Mouse (Mus musculus) embryonic facial prominence, embryonic 14.5 days (tissue): ENCODE results near the gene Lrrc75b. TPM values are rescaled to one million over a fixed set of nuclear protein-coding genes. Genes with fewer than 3 reads are reported as not detected.

ENCODE experiments used
- ATAC-seq: fragments of 200-750 bp; cut with Nextera tagmentation; 2 replicates; pipeline ENCODE4 v1.8.0; 2017; ENCODE audit warnings: low read depth, moderate number of reproducible peaks, moderate TSS enrichment
- DNase-seq: peaks from one replicate; pipeline ENCODE4 v3.0.0-alpha.2; 2015; ENCODE audit warnings: low spot score
- H3K27ac ChIP-seq: fragments of 300-500 bp; sonication (generic); replicated peaks from 2 replicates; pipeline ENCODE4 v1.5.1; 2014; ENCODE audit warnings: low read depth, mild to moderate bottlenecking, low read length, moderate library complexity
- H3K27me3 ChIP-seq: fragments of 300-500 bp; sonication (generic); replicated peaks from 2 replicates; pipeline ENCODE4 v1.6.1; 2014; ENCODE audit warnings: low read length; ENCODE audit not compliant: control insufficient read depth, insufficient read depth
- H3K36me3 ChIP-seq: fragments of 300-500 bp; sonication (generic); 2 replicates; pipeline ENCODE4 v1.6.1; 2014; ENCODE audit warnings: low read length, mixed read lengths; ENCODE audit not compliant: control insufficient read depth, insufficient read depth
- H3K4me1 ChIP-seq: fragments of 300-500 bp; sonication (generic); 2 replicates; pipeline ENCODE4 v1.6.1; 2014; ENCODE audit warnings: antibody characterized with exemption, low read length; ENCODE audit not compliant: control insufficient read depth, insufficient read depth
- H3K4me2 ChIP-seq: fragments of 300-500 bp; sonication (generic); 2 replicates; pipeline ENCODE4 v1.6.1; 2014; ENCODE audit warnings: low read depth, mild to moderate bottlenecking, low read length, moderate library complexity, mixed read lengths
- H3K4me3 ChIP-seq: fragments of 300-500 bp; sonication (generic); 2 replicates; pipeline ENCODE4 v1.5.1; 2014; ENCODE audit warnings: low read depth, mild to moderate bottlenecking, low read length
- H3K9ac ChIP-seq: fragments of 300-500 bp; sonication (generic); 2 replicates; pipeline ENCODE4 v1.6.1; 2014; ENCODE audit warnings: low read depth, mild to moderate bottlenecking, low read length, moderate library complexity, mixed read lengths
- H3K9me3 ChIP-seq: fragments of 300-500 bp; sonication (generic); 2 replicates; pipeline ENCODE4 v1.6.1; 2016; ENCODE audit warnings: low read length; ENCODE audit not compliant: control insufficient read depth
- WGBS: fragments of 180-500 bp; shearing (Covaris S2); extraction: QIAGEN DNeasy Blood & Tissue Kit; methylation state at CpG from one replicate; pipeline ENCODE4 v1.1.7; 2014; 5-methylcytosine and 5-hydroxymethylcytosine counted together
- polyA plus RNA-seq: library from polyadenylated mRNA; unstranded; fragments of >200 nt; fragmentation: Nextera tagmentation; extraction: Ambion mirVana; gene quantifications from 2 replicates; pipeline ENCODE4 v1.2.1, GENCODE M21; 2014

The Lrrc75b gene
- polyA plus RNA-seq, 1 experiment from 2014 or later = 7.9 TPM

- Histone ChIP-seq H3K9ac (no peak overlapping the region), H3K9me3 (no peaks in the 10 kb centered on the region), H3K4me1 (peaks cover 6% of the 10 kb centered on the region; the same call in 1 of the 2 replicates), H3K4me3 (no peak overlapping the region), H3K4me2 (no peak overlapping the region), H3K36me3 (no peaks in the 10 kb centered on the region), H3K27ac (no peak overlapping the region), H3K27me3 (peaks cover 20% of the 10 kb centered on the region)
- ATAC-seq (no peak), DNase-seq (no peak)
- WGBS = 84% methylated on average over 12 of the region's 12 CpGs
Observed at GRCm38 (mm10) chr10:75564687-75565265, 4.6 kb upstream of the Lrrc75b start.

- Histone ChIP-seq H3K4me3 (no peak overlapping the region), H3K9me3 (no peaks in the 10 kb centered on the region), H3K36me3 (no peaks in the 10 kb centered on the region), H3K4me2 (no peak overlapping the region), H3K27me3 (peaks cover 20% of the 10 kb centered on the region), H3K9ac (no peak overlapping the region), H3K4me1 (peaks cover 20% of the 10 kb centered on the region; the same call in 1 of the 2 replicates), H3K27ac (no peak overlapping the region)
- ATAC-seq (no peak), DNase-seq (no peak)
- 87% methylated on average over 8 of the region's 8 CpGs for WGBS
Observed at GRCm38 (mm10) chr10:75562596-75562995, 2.5 kb upstream of the Lrrc75b start.

- peaks cover 27% of the 10 kb centered on the region for H3K4me1 ChIP-seq
- no peak within 1 kb of the TSS for H3K27ac ChIP-seq
- WGBS = 46% methylated on average over 10 of the region's 10 CpGs
- no peaks in the 10 kb centered on the region for H3K36me3 ChIP-seq
- H3K4me3 ChIP-seq = peak within 1 kb of the TSS; percentile 63
- H3K27me3 ChIP-seq = peaks cover 20% of the 10 kb centered on the region
- H3K4me2 ChIP-seq = peak within 1 kb of the TSS; percentile 97
- no peak for DNase-seq
- no peaks in the 10 kb centered on the region for H3K9me3 ChIP-seq
- no peak for ATAC-seq
- H3K9ac ChIP-seq = peak within 1 kb of the TSS; percentile 76
Observed at GRCm38 (mm10) chr10:75561071-75561654, 1.0 kb upstream of the Lrrc75b start, which contains the start of gene Ggt1. Gene Ggt1, plus strand, starts transcription at chr10:75561604.

GRCm38 (mm10) chr10:75560549-75560899 lies 394 bp upstream of the Lrrc75b start:
- DNase-seq (no peak), ATAC-seq (0 out of 2 replicates have a peak, but pooled peaks have one; percentile 10)
- Histone ChIP-seq H3K4me3 (peak overlapping the region; percentile 63), H3K9ac (peak overlapping the region; percentile 76), H3K4me2 (peak overlapping the region; percentile 97), H3K27me3 (peaks cover 20% of the 10 kb centered on the region), H3K9me3 (no peaks in the 10 kb centered on the region), H3K4me1 (peaks cover 33% of the 10 kb centered on the region), H3K27ac (no peak overlapping the region), H3K36me3 (no peaks in the 10 kb centered on the region)
- WGBS = 10% methylated on average over 6 of the region's 6 CpGs

- no peak for DNase-seq
- WGBS = 3% methylated on average over 14 of the region's 14 CpGs
- peaks cover 20% of the 10 kb centered on the region for H3K27me3 ChIP-seq
- peak overlapping the region; percentile 63 for H3K4me3 ChIP-seq
- H3K4me2 ChIP-seq = peak overlapping the region; percentile 97
- ATAC-seq = no peak
- H3K36me3 ChIP-seq = no peaks in the 10 kb centered on the region
- no peaks in the 10 kb centered on the region for H3K9me3 ChIP-seq
- peaks cover 33% of the 10 kb centered on the region for H3K4me1 ChIP-seq
- peak overlapping the region; percentile 55 for H3K27ac ChIP-seq
- H3K9ac ChIP-seq = peak overlapping the region; percentile 76
Observed at GRCm38 (mm10) chr10:75559041-75559675, 972 bp downstream of the Lrrc75b start.

GRCm38 (mm10) chr10:75558515-75558914 lies 1.6 kb downstream of the Lrrc75b start:
- Histone ChIP-seq H3K4me1 (peaks cover 33% of the 10 kb centered on the region), H3K27me3 (peaks cover 20% of the 10 kb centered on the region), H3K9ac (no peak overlapping the region), H3K36me3 (no peaks in the 10 kb centered on the region), H3K27ac (peak overlapping the region; percentile 55), H3K4me3 (peak overlapping the region; percentile 63), H3K4me2 (peak overlapping the region; percentile 97), H3K9me3 (no peaks in the 10 kb centered on the region)
- ATAC-seq (peak; percentile 45), DNase-seq (peak; percentile 67)
- 41% methylated on average over 3 of the region's 3 CpGs for WGBS

GRCm38 (mm10) chr10:75556026-75556425 lies 4.1 kb downstream of the Lrrc75b start:
- Histone ChIP-seq H3K27me3 (peaks cover 10% of the 10 kb centered on the region), H3K9ac (no peak overlapping the region), H3K27ac (peak overlapping the region; percentile 39; the same call in 1 of the 2 replicates), H3K4me1 (peaks cover 33% of the 10 kb centered on the region), H3K4me3 (no peak overlapping the region), H3K9me3 (no peaks in the 10 kb centered on the region), H3K36me3 (no peaks in the 10 kb centered on the region), H3K4me2 (no peak overlapping the region)
- ATAC-seq (peak; percentile 34; the same call in 1 of the 2 replicates), DNase-seq (peak; percentile 76)
- WGBS = 33% methylated on average over 9 of the region's 9 CpGs

GRCm38 (mm10) chr10:75555557-75555956 lies 4.6 kb downstream of the Lrrc75b start:
- WGBS = 55% methylated on average over 6 of the region's 6 CpGs
- peaks cover 32% of the 10 kb centered on the region for H3K4me1 ChIP-seq
- no peak overlapping the region for H3K9ac ChIP-seq
- ATAC-seq (no peak), DNase-seq (no peak)
- no peaks in the 10 kb centered on the region for H3K9me3 ChIP-seq
- no peaks in the 10 kb centered on the region for H3K36me3 ChIP-seq
- no peak overlapping the region for H3K4me3 ChIP-seq
- H3K27me3 ChIP-seq = peaks cover 6% of the 10 kb centered on the region
- no peak overlapping the region for H3K4me2 ChIP-seq
- peak overlapping the region; percentile 39; the same call in 1 of the 2 replicates for H3K27ac ChIP-seq
